Mouse (Mus musculus) 3134 (cell line): ENCODE measurements around the gene Mpdz.

Source experiments
- DNase-seq: peaks from one replicate; pipeline ENCODE4 v3.0.0-alpha.2; 2011; ENCODE audit warnings: low spot score; ENCODE audit not compliant: insufficient read length; ENCODE audit errors: extremely low read depth

Mpdz gene

GRCm38 (mm10) chr4:81285564-81285963, 157.1 kb downstream of the Mpdz start:
- no peak for DNase-seq

- DNase-seq = no peak
Observed at GRCm38 (mm10) chr4:81283611-81284010, 159.0 kb downstream of the Mpdz start.

DNA sequence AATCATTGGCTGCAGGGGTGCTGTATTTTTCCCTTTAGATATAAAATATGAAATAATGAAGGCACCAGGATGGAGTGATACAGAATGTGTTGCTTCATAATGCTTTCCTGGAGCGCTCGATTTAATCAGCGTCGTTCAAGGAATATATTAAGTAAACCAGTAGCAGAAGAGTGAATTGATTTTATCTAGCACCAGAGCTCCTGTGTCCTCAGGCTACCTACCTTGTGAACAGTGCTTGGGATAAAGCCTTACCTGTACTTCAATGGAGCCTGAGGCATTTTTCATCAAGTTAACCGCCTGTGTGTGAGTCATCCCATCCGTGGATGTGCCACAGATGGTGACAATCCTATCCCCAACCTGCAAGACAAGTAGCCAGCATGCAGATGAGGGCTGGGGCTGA, 159.5 kb downstream of the Mpdz start:
- DNase-seq = no peak

GRCm38 (mm10) chr4:81280098-81280497, 162.5 kb downstream of the Mpdz start:
- no peak for DNase-seq

DNA sequence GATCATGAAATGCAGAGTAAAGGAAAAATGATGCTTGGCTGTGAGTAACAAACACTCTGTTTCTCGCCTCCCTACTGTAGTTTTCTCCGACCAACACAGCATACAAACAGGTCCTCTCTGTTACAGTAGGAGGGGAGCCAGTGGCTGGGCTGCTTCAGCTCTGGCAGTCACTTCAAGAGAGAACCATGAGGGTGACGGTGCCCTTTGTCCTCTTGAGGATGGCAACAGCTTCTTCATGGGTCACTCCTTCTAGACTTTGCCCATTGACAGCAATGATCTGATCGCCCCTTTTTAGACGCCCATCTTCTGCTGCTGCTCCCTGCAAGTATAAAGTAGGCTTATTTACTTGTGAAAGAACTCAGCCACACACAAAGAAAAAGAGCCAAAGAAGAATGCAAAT, 163.2 kb downstream of the Mpdz start:
- no peak for DNase-seq

- DNase-seq = no peak
Observed at GRCm38 (mm10) chr4:81275957-81276715, 166.5 kb downstream of the Mpdz start.

DNA sequence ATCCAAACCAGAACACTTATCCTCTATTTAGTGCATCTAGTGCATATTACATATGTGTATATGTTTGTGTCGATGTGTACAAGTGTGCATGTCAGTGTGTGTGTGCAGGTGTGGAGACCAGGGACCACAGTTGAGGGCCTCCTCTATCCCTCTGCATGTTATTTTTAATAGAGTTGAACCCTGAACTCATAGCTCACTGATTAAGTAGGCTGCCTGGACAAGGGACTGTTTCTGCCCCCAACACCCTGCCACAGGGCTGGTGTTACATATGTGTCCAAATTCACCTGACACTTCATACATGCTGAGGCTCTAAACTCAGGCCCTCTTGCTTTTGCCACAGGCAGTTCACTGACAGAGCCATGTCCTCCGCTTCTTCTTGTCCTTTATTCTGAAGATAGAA, 169.5 kb downstream of the Mpdz start:
- no peak for DNase-seq

- no peak for DNase-seq
Observed at GRCm38 (mm10) chr4:81252859-81253780, 189.5 kb downstream of the Mpdz start.

DNA sequence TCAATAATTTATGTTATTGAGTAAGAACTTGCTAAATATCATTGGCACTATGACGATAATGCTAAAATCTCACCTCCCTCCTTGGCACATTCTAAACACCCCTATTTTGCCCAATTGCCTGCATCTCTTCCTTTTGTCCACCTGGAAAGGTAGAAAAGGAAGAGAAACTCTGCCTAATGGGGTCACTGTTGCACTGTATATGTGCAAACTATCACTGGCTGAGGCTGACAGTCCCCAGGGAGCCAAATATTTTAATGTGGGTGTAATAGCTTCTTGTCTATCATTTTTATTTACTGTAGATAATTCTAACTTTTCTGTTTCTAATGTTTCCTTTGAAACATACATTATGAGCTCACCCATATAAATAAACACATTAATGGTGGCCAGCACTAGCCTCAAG, 190.3 kb downstream of the Mpdz start:
- no peak for DNase-seq

DNA sequence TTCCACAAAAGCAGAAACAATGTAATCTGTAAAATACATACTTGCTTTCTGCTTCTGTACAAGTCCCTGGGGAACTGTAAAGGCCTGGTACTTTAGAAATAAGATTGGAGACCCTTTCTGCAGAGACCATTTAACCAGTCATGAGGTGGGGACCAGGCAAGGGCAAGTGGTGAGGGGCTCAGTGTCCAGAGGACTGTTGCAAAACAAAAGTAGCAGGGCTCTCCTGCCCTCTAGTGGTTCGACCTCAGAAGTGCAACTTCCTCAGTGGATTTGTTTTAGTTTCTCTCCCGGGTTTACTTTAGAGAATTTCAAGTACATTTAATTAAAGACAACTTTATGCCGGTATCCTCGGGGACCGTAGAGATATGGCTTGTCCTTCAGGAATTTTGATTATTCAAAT, 190.7 kb downstream of the Mpdz start:
- DNase-seq = peak; percentile 21

DNA sequence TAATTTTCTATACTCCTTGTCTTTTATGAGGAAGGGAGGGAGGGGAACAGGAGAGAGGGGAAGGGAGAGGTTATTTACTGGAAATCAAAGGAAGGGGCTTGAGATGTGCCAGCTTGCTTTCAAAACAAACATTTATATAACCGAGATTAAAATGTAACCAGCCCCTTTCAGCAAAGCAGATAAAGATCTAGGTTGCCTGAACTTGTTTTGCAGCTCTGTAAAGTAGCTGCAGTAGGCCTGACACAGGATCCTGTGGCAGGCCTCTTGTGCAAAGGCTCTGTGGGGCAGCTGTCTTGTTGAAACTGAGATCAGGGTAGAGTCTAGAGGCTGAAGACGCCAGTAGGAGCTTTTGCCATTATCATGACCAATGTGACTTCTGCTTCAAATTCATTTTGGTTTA, 193.4 kb downstream of the Mpdz start:
- no peak for DNase-seq

GRCm38 (mm10) chr4:81236227-81236626, 206.4 kb downstream of the Mpdz start:
- DNase-seq = no peak
